Mouse (Mus musculus): ENCODE results near the gene Slc5a2. TPM values are rescaled to one million over a fixed set of nuclear protein-coding genes. Genes with fewer than 3 reads are reported as not detected.

Slc5a2 gene
- polyA plus RNA-seq, 1 experiment from 2014 or later = not detected

DNA sequence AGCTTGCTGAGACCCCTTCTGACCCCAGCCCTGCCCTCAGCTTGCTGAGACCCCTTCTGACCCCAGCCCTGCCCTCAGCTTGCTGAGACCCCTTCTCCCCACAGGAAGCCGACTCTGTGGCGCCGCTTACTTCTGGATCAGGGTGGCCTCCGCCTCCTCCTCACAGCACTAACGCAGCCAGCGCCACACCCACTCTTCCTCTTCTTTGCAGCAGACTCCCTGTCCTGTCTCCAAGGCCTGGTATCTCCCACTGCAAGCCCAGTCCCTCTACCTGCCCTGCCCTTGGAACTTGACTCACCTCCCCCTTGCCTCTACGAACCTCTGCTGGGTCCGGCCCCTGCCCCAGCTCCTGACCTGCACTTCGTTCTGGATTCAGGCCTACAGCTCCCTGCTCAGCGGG lies 21.5 kb upstream of the Slc5a2 start:
- no peak for TF ChIP-seq CTCF (IDR thresholded peaks at IDR 0.05; ENCODE audit: low read depth)
- H3K27me3 ChIP-seq (replicated peaks; ENCODE audit: control insufficient read depth, insufficient read depth, low read length) = no peaks in the 10 kb centered on the region
- no peak overlapping the region for H3K27ac ChIP-seq (ENCODE audit: low read depth, low read length)
- WGBS = 74% methylated on average over 10 of the region's 10 CpGs
- no peaks in the 10 kb centered on the region for H3K9me3 ChIP-seq (ENCODE audit: control insufficient read depth)
- H3K4me1 ChIP-seq (replicated peaks; ENCODE audit: control insufficient read depth, insufficient read depth, low read length) = no peaks in the 10 kb centered on the region
- H3K9ac ChIP-seq (ENCODE audit: low read depth, low read length) = no peak overlapping the region
- peaks cover 48% of the 10 kb centered on the region for H3K36me3 ChIP-seq (ENCODE audit: control insufficient read depth, insufficient read depth)
- H3K4me2 ChIP-seq (replicated peaks; ENCODE audit: low read depth) = no peak overlapping the region
- ATAC-seq = no peak
- no peak overlapping the region for H3K4me3 ChIP-seq (ENCODE audit: low read depth, low read length)

DNA sequence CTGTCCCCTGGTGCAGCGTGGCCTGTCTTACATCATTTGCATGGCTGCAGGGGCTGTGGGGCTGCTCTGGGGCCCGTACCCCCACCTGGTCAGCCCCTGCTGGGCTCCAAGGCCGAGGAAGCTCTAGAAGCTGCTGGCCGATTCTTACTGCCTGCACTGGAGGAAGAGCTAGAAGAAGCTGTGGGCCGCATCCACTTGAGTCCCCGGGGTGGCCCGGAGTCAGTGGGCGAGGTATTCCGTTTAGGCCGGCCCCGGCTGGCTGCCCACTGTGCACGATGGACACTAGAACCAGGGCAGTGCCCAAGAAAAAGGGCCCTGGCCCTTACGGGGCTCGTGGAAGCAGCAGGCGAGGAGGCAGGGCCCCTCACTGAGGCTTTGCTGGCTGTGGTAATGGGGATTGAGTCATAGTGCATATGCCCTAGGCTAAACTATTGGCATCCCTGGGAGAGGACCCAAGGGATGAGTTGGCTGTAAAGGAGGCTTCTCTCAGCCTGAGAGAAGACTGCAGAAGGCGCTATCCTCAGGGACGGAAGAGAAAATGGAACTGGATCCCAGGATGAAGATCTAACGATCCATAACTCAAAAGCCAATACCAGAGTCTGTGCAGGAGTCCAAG lies 20.9 kb upstream of the Slc5a2 start:
- H3K9ac ChIP-seq (ENCODE audit: low read depth, low read length) = no peak overlapping the region
- no peak overlapping the region for H3K27ac ChIP-seq (ENCODE audit: low read depth, low read length)
- 93% methylated on average over 18 of the region's 18 CpGs for whole genome bisulfite sequencing
- no peak overlapping the region for H3K4me2 ChIP-seq (replicated peaks; ENCODE audit: low read depth)
- H3K9me3 ChIP-seq (ENCODE audit: control insufficient read depth) = no peaks in the 10 kb centered on the region
- H3K36me3 ChIP-seq (ENCODE audit: control insufficient read depth, insufficient read depth) = peaks cover 47% of the 10 kb centered on the region
- no peak for ATAC-seq
- H3K4me3 ChIP-seq (ENCODE audit: low read depth, low read length) = no peak overlapping the region
- H3K27me3 ChIP-seq (replicated peaks; ENCODE audit: control insufficient read depth, insufficient read depth, low read length) = no peaks in the 10 kb centered on the region
- no peak for TF ChIP-seq CTCF (IDR thresholded peaks at IDR 0.05; ENCODE audit: low read depth)
- no peaks in the 10 kb centered on the region for H3K4me1 ChIP-seq (replicated peaks; ENCODE audit: control insufficient read depth, insufficient read depth, low read length)

DNA sequence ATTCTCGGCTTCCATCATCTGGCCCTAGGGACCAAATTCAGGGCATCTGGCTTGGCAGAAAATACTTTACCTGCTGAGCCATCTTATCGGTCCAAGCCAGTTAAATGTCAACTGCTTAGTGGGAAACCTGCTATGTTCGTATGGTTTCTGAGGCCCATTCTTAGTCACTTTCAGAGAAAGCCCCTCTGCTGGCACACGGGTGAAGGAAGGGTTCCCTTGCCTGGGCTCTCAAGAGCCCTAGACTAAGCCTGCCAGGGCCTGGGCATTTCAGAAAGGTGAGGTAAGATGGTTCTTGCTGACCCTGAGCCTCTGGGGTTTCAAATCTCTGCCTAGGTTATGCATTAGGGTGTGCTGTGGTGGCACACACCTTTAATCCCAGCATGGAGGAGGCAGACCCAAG lies 19.9 kb upstream of the Slc5a2 start:
- Histone ChIP-seq H3K4me1 (replicated peaks; ENCODE audit: control insufficient read depth, insufficient read depth, low read length) (0 out of 2 replicates have a peak, but pooled peaks cover 3% of the 10 kb centered on the region), H3K4me3 (ENCODE audit: low read depth, low read length) (no peak overlapping the region), H3K27ac (ENCODE audit: low read depth, low read length) (no peak overlapping the region), H3K27me3 (replicated peaks; ENCODE audit: control insufficient read depth, insufficient read depth, low read length) (no peaks in the 10 kb centered on the region), H3K9ac (ENCODE audit: low read depth, low read length) (no peak overlapping the region), H3K4me2 (replicated peaks; ENCODE audit: low read depth) (no peak overlapping the region), H3K36me3 (ENCODE audit: control insufficient read depth, insufficient read depth) (peaks cover 40% of the 10 kb centered on the region), H3K9me3 (ENCODE audit: control insufficient read depth) (no peaks in the 10 kb centered on the region)
- no peak for ATAC-seq
- TF ChIP-seq CTCF (IDR thresholded peaks at IDR 0.05; ENCODE audit: low read depth) = no peak
- WGBS = 91% methylated on average over 4 of the region's 4 CpGs

DNA sequence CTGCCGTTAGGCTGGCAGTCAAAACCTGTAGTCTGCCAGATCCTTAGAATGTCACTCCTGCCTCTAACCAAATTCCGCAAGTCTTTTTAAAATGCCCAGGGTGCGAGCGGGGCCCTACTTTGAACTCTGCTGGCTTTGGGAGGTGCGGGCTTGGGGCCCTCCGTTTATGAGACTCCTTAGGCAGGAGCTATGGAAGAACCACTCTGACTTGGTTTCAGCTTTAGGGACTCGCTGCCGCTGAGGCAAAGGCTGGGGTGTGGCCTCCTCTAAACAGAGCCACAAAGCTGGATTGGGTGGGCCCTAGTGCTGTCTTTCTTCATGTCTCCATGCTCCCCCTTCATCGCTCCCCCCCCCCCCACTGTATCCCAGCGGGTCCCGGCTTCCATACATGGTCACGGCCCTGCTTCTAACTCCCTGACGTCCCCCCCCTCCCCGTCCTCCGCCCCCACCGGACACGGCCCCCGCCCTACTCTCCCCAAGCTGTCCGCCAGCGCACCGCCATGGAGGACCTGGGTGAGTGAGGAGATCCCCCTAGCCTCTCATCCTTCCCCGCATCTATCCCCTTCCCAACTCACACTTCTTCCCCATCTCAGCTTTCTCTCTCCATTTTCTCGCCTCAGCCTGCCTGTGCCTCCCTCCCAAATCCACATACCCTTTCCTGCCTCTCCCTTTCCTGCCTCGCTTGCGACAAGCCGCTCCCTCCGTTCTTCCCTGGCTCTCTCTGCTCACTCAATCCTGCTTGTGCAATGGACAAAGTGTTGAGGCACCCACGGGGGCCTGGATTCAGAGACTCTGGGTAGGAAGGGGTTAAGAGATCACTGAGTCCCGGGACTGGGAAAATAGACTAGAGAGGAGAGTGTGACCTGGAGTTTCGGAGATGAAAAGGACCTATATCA lies 18.7 kb upstream of the Slc5a2 start, which contains the start of gene Tgfb1i1:
Gene Tgfb1i1, plus strand, starts transcription at position 317 of the 896 bp plus-strand sequence.
- peak; percentile 47 for ATAC-seq
- peak within 1 kb of the TSS; percentile 56 for H3K4me3 ChIP-seq (ENCODE audit: low read depth, low read length)
- H3K36me3 ChIP-seq (ENCODE audit: control insufficient read depth, insufficient read depth) = peaks cover 28% of the 10 kb centered on the region
- no peaks in the 10 kb centered on the region for H3K27me3 ChIP-seq (replicated peaks; ENCODE audit: control insufficient read depth, insufficient read depth, low read length)
- H3K9me3 ChIP-seq (ENCODE audit: control insufficient read depth) = no peaks in the 10 kb centered on the region
- WGBS = 4% methylated on average over 29 of the region's 30 CpGs
- H3K4me2 ChIP-seq (replicated peaks; ENCODE audit: low read depth) = peak within 1 kb of the TSS; percentile 63
- no peak for TF ChIP-seq CTCF (IDR thresholded peaks at IDR 0.05; ENCODE audit: low read depth)
- H3K4me1 ChIP-seq (replicated peaks; ENCODE audit: control insufficient read depth, insufficient read depth, low read length) = 0 out of 2 replicates have a peak, but pooled peaks cover 3% of the 10 kb centered on the region
- H3K27ac ChIP-seq (ENCODE audit: low read depth, low read length) = peak within 1 kb of the TSS; percentile 69
- H3K9ac ChIP-seq (ENCODE audit: low read depth, low read length) = peak within 1 kb of the TSS; percentile 65

DNA sequence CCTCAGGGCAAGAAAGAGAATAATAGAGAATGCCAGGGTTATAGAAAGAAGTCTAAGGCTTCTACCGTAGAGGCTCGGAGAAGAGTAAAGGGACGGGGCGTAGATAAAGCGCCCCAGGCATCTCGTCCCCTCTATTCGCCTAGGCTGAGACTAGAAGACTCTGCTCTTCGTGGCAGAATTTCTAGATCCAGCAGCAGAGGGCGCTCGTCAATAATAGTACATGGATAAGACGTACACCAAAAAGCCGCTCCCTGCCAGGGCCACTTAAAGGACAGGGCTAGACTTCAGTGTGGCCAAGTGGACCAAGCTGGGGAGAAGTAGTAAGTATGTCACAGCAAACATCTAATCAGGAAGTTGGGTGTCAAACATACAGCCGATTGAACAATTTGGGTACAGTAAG lies 18.0 kb upstream of the Slc5a2 start:
- H3K4me3 ChIP-seq (ENCODE audit: low read depth, low read length) = peak overlapping the region; percentile 56
- H3K27ac ChIP-seq (ENCODE audit: low read depth, low read length) = peak overlapping the region; percentile 69
- H3K36me3 ChIP-seq (ENCODE audit: control insufficient read depth, insufficient read depth) = peaks cover 25% of the 10 kb centered on the region
- no peaks in the 10 kb centered on the region for H3K9me3 ChIP-seq (ENCODE audit: control insufficient read depth)
- H3K9ac ChIP-seq (ENCODE audit: low read depth, low read length) = peak overlapping the region; percentile 65
- peak; percentile 50; the same call in 1 of the 2 replicates for ATAC-seq
- H3K4me2 ChIP-seq (replicated peaks; ENCODE audit: low read depth) = peak overlapping the region; percentile 63
- 2% methylated on average over 13 of the region's 13 CpGs for WGBS
- H3K27me3 ChIP-seq (replicated peaks; ENCODE audit: control insufficient read depth, insufficient read depth, low read length) = no peaks in the 10 kb centered on the region
- TF ChIP-seq CTCF (IDR thresholded peaks at IDR 0.05; ENCODE audit: low read depth) = peak; percentile 85
- H3K4me1 ChIP-seq (replicated peaks; ENCODE audit: control insufficient read depth, insufficient read depth, low read length) = 0 out of 2 replicates have a peak, but pooled peaks cover 5% of the 10 kb centered on the region

Data from intestine, postnatal 0 days (tissue).